Mouse (Mus musculus) kidney, adult 2 months (tissue): ENCODE measurements around the gene Gm28048. TPM values are rescaled to one million over a fixed set of nuclear protein-coding genes. Genes with fewer than 3 reads are reported as not detected.

ENCODE experiments used
- DNase-seq: peaks from one replicate; pipeline ENCODE4 v3.0.0; 2021
- H3K27ac ChIP-seq: fragments of 200-500 bp; 2 replicates; pipeline ENCODE4 v1.5.1; 2012; ENCODE audit warnings: low read depth, low read length, control low read depth, inconsistent platforms; ENCODE audit not compliant: insufficient read depth
- H3K27me3 ChIP-seq: fragments of 200-500 bp; replicated peaks from 2 replicates; pipeline ENCODE4 v1.6.1; 2012; ENCODE audit warnings: mild to moderate bottlenecking, moderate library complexity, low read length, inconsistent platforms; ENCODE audit not compliant: control insufficient read depth, insufficient read depth
- H3K36me3 ChIP-seq: fragments of 200-500 bp; 2 replicates; pipeline ENCODE4 v1.6.1; 2012; ENCODE audit warnings: mild to moderate bottlenecking, moderate library complexity, low read length, inconsistent platforms; ENCODE audit not compliant: control insufficient read depth, insufficient read depth
- H3K4me1 ChIP-seq: fragments of 200-500 bp; 2 replicates; pipeline ENCODE4 v1.6.1; 2011; ENCODE audit warnings: low read length; ENCODE audit not compliant: control insufficient read depth, insufficient read depth
- H3K4me3 ChIP-seq: fragments of 200-500 bp; 2 replicates; pipeline ENCODE4 v1.5.1; 2011; ENCODE audit warnings: mild to moderate bottlenecking, low read depth, low read length, control low read depth; ENCODE audit not compliant: insufficient read depth
- CTCF ChIP-seq: fragments of 200-500 bp; conservative IDR thresholded peaks from 2 replicates; pipeline ENCODE4 v1.5.1; 2011; ENCODE audit warnings: low read depth, mild to moderate bottlenecking, control low read depth, low read length, moderate library complexity, mixed read lengths; ENCODE audit not compliant: insufficient read depth, insufficient read length
- POLR2A ChIP-seq: fragments of 200-500 bp; IDR thresholded peaks from one replicate; pipeline ENCODE4 v1.6.1; 2011; ENCODE audit warnings: low read depth, low read length, control low read depth
- WGBS: fragments of 180-500 bp; shearing (Covaris S2); methylation state at CpG from one replicate; pipeline ENCODE4 v1.1.7; 2018; 5-methylcytosine and 5-hydroxymethylcytosine counted together
- polyA plus RNA-seq: library from polyadenylated mRNA; depleted of rRNA; stranded (reverse); fragments of >200 nt; gene quantifications from 2 replicates; pipeline ENCODE4 v1.2.3, GENCODE M21; 2012

The Gm28048 gene
- polyA plus RNA-seq, 1 experiment, result 1.7 TPM

DNA sequence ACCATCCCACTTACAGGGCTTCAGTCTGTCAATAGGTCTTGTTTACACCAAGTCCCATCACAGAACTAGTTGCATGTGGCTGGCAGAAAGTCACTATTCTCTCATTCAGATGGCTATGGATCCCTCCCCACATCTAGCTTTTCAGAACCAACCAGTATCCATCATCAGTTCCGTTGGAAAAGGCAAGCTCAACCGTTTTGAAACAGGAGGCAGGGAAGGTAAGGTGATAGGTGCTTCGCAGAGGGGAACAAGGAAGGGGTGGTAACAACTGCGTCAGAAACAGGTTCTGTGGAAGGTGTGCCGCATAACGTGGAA, 25.2 kb upstream of the Gm28048 start:
- Histone ChIP-seq H3K4me1 (peaks cover 4% of the 10 kb centered on the region; the same call in 1 of the 2 replicates), H3K4me3 (peak overlapping the region; percentile 37), H3K27ac (no peak overlapping the region), H3K27me3 (no peaks in the 10 kb centered on the region), H3K36me3 (peaks cover 12% of the 10 kb centered on the region)
- no peak for DNase-seq
- no peak for TF ChIP-seq CTCF
- WGBS, result 6% methylated on average over 6 of the region's 6 CpGs

- Histone ChIP-seq H3K36me3 (peaks cover 16% of the 10 kb centered on the region), H3K27ac (no peak overlapping the region), H3K27me3 (no peaks in the 10 kb centered on the region), H3K4me3 (no peak overlapping the region), H3K4me1 (peaks cover 4% of the 10 kb centered on the region; the same call in 1 of the 2 replicates)
- WGBS, result 90% methylated on average over 1 of the region's 1 CpGs
- no peak for TF ChIP-seq CTCF
- TF ChIP-seq POLR2A, result no peak
- no peak for DNase-seq
Measured at GRCm38 (mm10) chr11:23005276-23005675, 23.4 kb upstream of the Gm28048 start.

GRCm38 (mm10) chr11:22998308-22998707, 16.4 kb upstream of the Gm28048 start:
- DNase-seq, result no peak
- WGBS, result 82% methylated on average over 1 of the region's 1 CpGs
- no peaks in the 10 kb centered on the region for H3K27me3 ChIP-seq
- no peak overlapping the region for H3K4me3 ChIP-seq
- H3K36me3 ChIP-seq, result peaks cover 22% of the 10 kb centered on the region
- H3K27ac ChIP-seq, result no peak overlapping the region
- TF ChIP-seq CTCF (no peak), POLR2A (no peak)
- H3K4me1 ChIP-seq, result no peaks in the 10 kb centered on the region; the same call in 1 of the 2 replicates

GRCm38 (mm10) chr11:22995461-22995860, 13.6 kb upstream of the Gm28048 start:
- Histone ChIP-seq H3K36me3 (peaks cover 13% of the 10 kb centered on the region), H3K4me1 (peaks cover 11% of the 10 kb centered on the region), H3K27ac (no peak overlapping the region), H3K4me3 (no peak overlapping the region), H3K27me3 (no peaks in the 10 kb centered on the region)
- no peak for TF ChIP-seq CTCF
- TF ChIP-seq POLR2A, result no peak
- no peak for DNase-seq
- 96% methylated on average over 4 of the region's 4 CpGs for WGBS

GRCm38 (mm10) chr11:22994271-22994670, 12.4 kb upstream of the Gm28048 start:
- no peak for DNase-seq
- Histone ChIP-seq H3K36me3 (peaks cover 10% of the 10 kb centered on the region), H3K4me3 (no peak overlapping the region), H3K4me1 (peaks cover 14% of the 10 kb centered on the region), H3K27ac (no peak overlapping the region), H3K27me3 (no peaks in the 10 kb centered on the region)
- 82% methylated on average over 2 of the region's 2 CpGs for WGBS
- TF ChIP-seq CTCF (no peak), POLR2A (no peak)

GRCm38 (mm10) chr11:22991218-22991835, 9.4 kb upstream of the Gm28048 start:
- peak overlapping the region; percentile 99 for H3K4me3 ChIP-seq
- peaks cover 10% of the 10 kb centered on the region for H3K36me3 ChIP-seq
- no peak overlapping the region for H3K27ac ChIP-seq
- TF ChIP-seq CTCF (no peak), POLR2A (no peak)
- DNase-seq, result no peak
- WGBS, result 6% methylated on average over 14 of the region's 14 CpGs
- peaks cover 14% of the 10 kb centered on the region for H3K4me1 ChIP-seq
- H3K27me3 ChIP-seq, result no peaks in the 10 kb centered on the region

- Histone ChIP-seq H3K4me3 (peak within 1 kb of the TSS; percentile 99), H3K4me1 (peaks cover 14% of the 10 kb centered on the region), H3K27me3 (no peaks in the 10 kb centered on the region), H3K27ac (peak within 1 kb of the TSS; percentile 77), H3K36me3 (peaks cover 6% of the 10 kb centered on the region)
- WGBS, result under 1% methylated on average over 66 of the region's 66 CpGs
- TF ChIP-seq CTCF, result no peak
- peak; percentile 37 for TF ChIP-seq POLR2A
- DNase-seq, result peak; percentile 96
Measured at GRCm38 (mm10) chr11:22990393-22991126, 8.7 kb upstream of the Gm28048 start, which contains the start of gene Cct4. Gene Cct4 (plus strand): TSS chr11:22990519.
